ENCODE assay signal across 17 mouse cellular contexts in the genomic region with DNA sequence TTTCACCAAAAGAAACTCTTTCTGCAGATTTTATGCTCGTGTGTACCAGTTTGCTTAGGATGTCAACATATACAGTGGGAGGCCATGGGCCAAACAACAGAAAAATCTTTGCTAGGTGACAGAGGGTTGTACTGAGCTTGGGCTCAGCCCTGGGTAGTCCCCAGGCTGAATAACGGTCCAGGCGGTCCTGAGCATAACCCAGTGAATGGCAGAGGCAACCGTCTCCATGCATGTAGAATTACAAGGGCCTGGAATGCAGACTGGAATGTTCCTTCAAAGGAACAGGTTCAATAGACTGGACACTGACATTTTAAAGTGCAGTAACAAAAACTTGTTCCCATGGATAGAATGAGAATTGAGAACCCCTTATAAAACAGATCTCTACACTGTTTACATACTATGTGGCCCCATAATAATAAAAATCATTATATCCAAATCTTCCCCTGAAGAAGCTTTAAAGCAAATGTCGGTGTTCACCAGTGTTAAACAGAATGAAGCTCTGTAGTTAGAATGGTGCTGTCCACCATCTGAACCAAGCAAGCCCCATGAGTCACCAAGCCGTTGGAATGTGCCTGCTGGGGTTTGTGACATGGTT. TPM values are rescaled to one million over a fixed set of nuclear protein-coding genes. Genes with fewer than 3 reads are reported as not detected.
A peak's percentile ranks its signal among the peaks of the same experiment; 100 is the strongest.
DNase-seq lines count a peak whose midpoint lies in the region; ATAC-seq and TF ChIP-seq lines count a peak whose summit lies in the region.
"Had no signal": no experiment of that assay in that cellular context is flagged by ENCODE, and none has a peak within 500 bp of the region (broad histone marks: within the 10 kb centered on the region; RNA-seq: fewer than 3 reads in every experiment).

No protein-coding gene starts in this region.

- no peak overlapping the region for H3K4me3 ChIP-seq in heart, embryonic 16.5 days (ENCODE audit: low read length)
- no peak overlapping the region for H3K4me3 ChIP-seq in hindbrain, postnatal 0 days (ENCODE audit: low read length)
- H3K4me3 ChIP-seq in kidney, embryonic 15.5 days (replicated peaks), result no peak overlapping the region
- H3K4me3 ChIP-seq: heart, embryonic 13.5 days; hindbrain, embryonic 15.5 days; liver, embryonic 15.5 days had no signal

- peaks cover 14% of the 10 kb centered on the region for H3K4me1 ChIP-seq in heart, embryonic 16.5 days (ENCODE audit: control insufficient read depth, insufficient read depth, low read length)
- H3K4me1 ChIP-seq in hindbrain, postnatal 0 days (ENCODE audit: insufficient read depth, low read length), result peaks cover 6% of the 10 kb centered on the region
- H3K4me1 ChIP-seq in kidney, embryonic 15.5 days, result peaks cover 20% of the 10 kb centered on the region
- H3K4me1 ChIP-seq: liver, embryonic 15.5 days had no signal

- no peaks in the 10 kb centered on the region for H3K9me3 ChIP-seq in heart, embryonic 16.5 days (replicated peaks; ENCODE audit: control insufficient read depth, low read length)
- no peaks in the 10 kb centered on the region for H3K9me3 ChIP-seq in hindbrain, postnatal 0 days (ENCODE audit: low read length)
- H3K9me3 ChIP-seq in kidney, embryonic 15.5 days (replicated peaks), result no peaks in the 10 kb centered on the region
- H3K9me3 ChIP-seq: heart, embryonic 13.5 days; hindbrain, embryonic 15.5 days; liver, embryonic 15.5 days had no signal

- H3K27me3 ChIP-seq in heart, embryonic 16.5 days (ENCODE audit: control insufficient read depth, insufficient read depth, low read length), result no peaks in the 10 kb centered on the region
- no peaks in the 10 kb centered on the region for H3K27me3 ChIP-seq in hindbrain, postnatal 0 days (ENCODE audit: insufficient read depth, low read length)
- H3K27me3 ChIP-seq in kidney, embryonic 15.5 days, result no peaks in the 10 kb centered on the region
- H3K27me3 ChIP-seq: heart, embryonic 13.5 days; hindbrain, embryonic 15.5 days; liver, embryonic 15.5 days had no signal

- no peak for TF ChIP-seq CTCF in hindbrain, postnatal 0 days (IDR thresholded peaks at IDR 0.05; ENCODE audit: low read depth)

- no peak overlapping the region for H3K9ac ChIP-seq in heart, embryonic 16.5 days (ENCODE audit: low read length)
- H3K9ac ChIP-seq in hindbrain, postnatal 0 days (replicated peaks; ENCODE audit: low read length), result no peak overlapping the region
- H3K9ac ChIP-seq in kidney, embryonic 15.5 days, result no peak overlapping the region
- H3K9ac ChIP-seq: heart, embryonic 13.5 days; hindbrain, embryonic 15.5 days; liver, embryonic 15.5 days had no signal

- no peaks in the 10 kb centered on the region for H3K36me3 ChIP-seq in heart, embryonic 16.5 days (ENCODE audit: control insufficient read depth, insufficient read depth)
- H3K36me3 ChIP-seq in hindbrain, postnatal 0 days (ENCODE audit: insufficient read depth, low read length), result no peaks in the 10 kb centered on the region
- no peaks in the 10 kb centered on the region for H3K36me3 ChIP-seq in kidney, embryonic 15.5 days
- H3K36me3 ChIP-seq: heart, embryonic 13.5 days; hindbrain, embryonic 15.5 days; liver, embryonic 15.5 days had no signal

- no peak for DNase-seq in heart, postnatal 25 days (ENCODE audit: low spot score)
- peak; percentile 92 for DNase-seq in Muller cell, postnatal 12 days (ENCODE audit: inconsistent ontology term)
- DNase-seq in ZHBTc4 (ENCODE audit: low read depth, low spot score), result peak; percentile 32
- no peak for DNase-seq in hindbrain, postnatal 0 days (ENCODE audit: low spot score)
- DNase-seq in urinary bladder, postnatal 14 days (ENCODE audit: low spot score), result no peak
- DNase-seq: adrenal gland, adult 2 months; cerebellum, adult 18-20 months; kidney, adult 2 months; kidney, postnatal 4 days; lung, postnatal 10 days; right cerebral cortex, postnatal 25 days; thymus, postnatal 25 days had no signal

- 0 out of 2 replicates have a peak, but pooled peaks have one; percentile 49 for ATAC-seq in heart, embryonic 16.5 days (replicated peaks; ENCODE audit: extremely low read depth, insufficient read depth, low FRiP score)
- ATAC-seq in hindbrain, postnatal 0 days, result 0 out of 2 replicates have a peak, but pooled peaks have one; percentile 44
- no peak for ATAC-seq in kidney, embryonic 15.5 days (replicated peaks; ENCODE audit: low FRiP score)

- WGBS in heart, embryonic 16.5 days, result 49% methylated on average over 6 of the region's 6 CpGs
- WGBS in hindbrain, postnatal 0 days, result 25% methylated on average over 6 of the region's 6 CpGs
- WGBS in kidney, embryonic 15.5 days, result 76% methylated on average over 6 of the region's 6 CpGs

- no peak overlapping the region for H3K27ac ChIP-seq in heart, embryonic 16.5 days (ENCODE audit: low read length)
- no peak overlapping the region for H3K27ac ChIP-seq in hindbrain, postnatal 0 days
- no peak overlapping the region for H3K27ac ChIP-seq in kidney, embryonic 15.5 days
- H3K27ac ChIP-seq: heart, embryonic 13.5 days; hindbrain, embryonic 15.5 days; liver, embryonic 15.5 days had no signal

- intact Hi-C loops in heart, postnatal 25 days (cut with DNase I), result no loop called here

- H3K4me2 ChIP-seq in heart, embryonic 16.5 days (ENCODE audit: low read depth, low read length), result no peak overlapping the region
- H3K4me2 ChIP-seq in hindbrain, postnatal 0 days (ENCODE audit: low read depth, low read length), result no peak overlapping the region
- no peak overlapping the region for H3K4me2 ChIP-seq in kidney, embryonic 15.5 days
- H3K4me2 ChIP-seq: heart, embryonic 13.5 days; hindbrain, embryonic 15.5 days; liver, embryonic 15.5 days had no signal

RNA-seq across cellular contexts. Expression of gene Sh3bgrl2, which starts 54.1 kb away (rescaled TPM):
- 11.1 and 11.4 TPM in 2 replicates for polyA plus RNA-seq in heart, embryonic 16.5 days (2015; fragmentation: Nextera tagmentation; extraction: Ambion mirVana)
- 1 to 10 TPM; 3.9 to 4.8 TPM for total RNA-seq in heart, postnatal 25 days (2021)
- total RNA-seq in hindbrain, postnatal 0 days (2014; rRNA removed), result 9.0 and 11.9 TPM in 2 replicates
- 7.1 and 10.0 TPM in 2 replicates for polyA plus RNA-seq in hindbrain, postnatal 0 days (2015; fragmentation: Nextera tagmentation; extraction: Ambion mirVana)
- polyA plus RNA-seq in kidney, embryonic 15.5 days (2015; fragmentation: Nextera tagmentation; extraction: Ambion mirVana), result 19.2 and 19.5 TPM in 2 replicates

Comparison
In these comparisons a context has a peak if more than half of its experiments do, and no peak if none do; other contexts are left out.
1. DNase-seq: peak in Muller cell, postnatal 12 days (single experiment) and ZHBTc4 (single experiment); none in heart, postnatal 25 days (single experiment), hindbrain, postnatal 0 days (single experiment) and urinary bladder, postnatal 14 days (single experiment).